Mouse (Mus musculus) spleen, postnatal 14 days (tissue): Measurements from ENCODE around the gene Lrrc8c.

Experiments used
- DNase-seq, 2 experiments: peaks; one replicate each; pipeline ENCODE4 v3.0.0; 2021 to 2022; ENCODE audit warnings: low spot score in 2 of 2

Gene Lrrc8c

GRCm38 (mm10) chr5:105501136-105501535 is 18.1 kb upstream of the Lrrc8c start:
- DNase-seq, result no peak

DNA sequence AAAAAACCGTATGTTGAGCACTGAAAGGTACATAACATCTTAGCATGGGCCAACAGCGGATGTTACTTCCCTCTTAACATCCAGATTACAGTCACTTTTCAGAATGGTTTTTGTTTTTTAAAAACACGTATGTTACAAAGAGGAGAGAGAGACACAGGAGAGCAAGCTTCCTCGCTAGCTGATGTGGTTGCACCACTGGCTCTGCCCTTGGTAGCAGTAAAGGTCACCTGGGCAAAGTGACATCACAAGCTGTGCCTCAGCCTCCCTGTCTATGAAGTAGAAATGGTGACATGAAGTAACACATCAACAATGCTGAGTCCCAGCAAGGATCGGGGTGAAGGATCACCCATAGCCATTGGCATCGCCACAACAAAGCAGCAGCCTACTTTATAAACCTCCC is 10.4 kb upstream of the Lrrc8c start:
- DNase-seq, result no peak

GRCm38 (mm10) chr5:105512297-105512696 is 6.9 kb upstream of the Lrrc8c start:
- no peak for DNase-seq

DNA sequence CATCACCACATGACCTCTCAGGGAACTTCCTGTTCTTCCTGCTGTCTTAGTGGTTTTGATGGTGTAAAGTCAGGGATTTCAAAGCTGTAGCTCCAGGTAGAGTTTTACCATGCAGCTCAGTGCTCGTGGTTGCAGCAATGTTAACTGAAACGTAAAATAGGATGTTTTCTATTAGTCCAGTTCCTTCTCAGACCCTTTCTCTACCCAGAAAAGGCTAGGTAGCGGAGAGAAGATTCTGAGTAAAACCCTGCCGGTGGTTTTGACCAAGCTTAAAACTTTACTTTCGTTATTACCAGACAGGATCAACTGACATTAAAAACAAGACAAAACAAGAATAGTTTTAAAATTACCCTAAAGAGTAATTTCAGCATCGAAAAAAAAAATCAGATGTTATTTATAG is 3.7 kb upstream of the Lrrc8c start:
- no peak for DNase-seq

GRCm38 (mm10) chr5:105516290-105516689 is 2.9 kb upstream of the Lrrc8c start:
- no peak for DNase-seq

- DNase-seq, result no peak
Measured at GRCm38 (mm10) chr5:105517992-105518625, 1.1 kb upstream of the Lrrc8c start.

- peak in 1 of 2 experiments; percentile 26 for DNase-seq
Measured at GRCm38 (mm10) chr5:105518626-105519095, 527 bp upstream of the Lrrc8c start.

GRCm38 (mm10) chr5:105519976-105520300 is 750 bp downstream of the Lrrc8c start:
- no peak for DNase-seq

GRCm38 (mm10) chr5:105520442-105520965 is 1.3 kb downstream of the Lrrc8c start:
- DNase-seq, result no peak

DNA sequence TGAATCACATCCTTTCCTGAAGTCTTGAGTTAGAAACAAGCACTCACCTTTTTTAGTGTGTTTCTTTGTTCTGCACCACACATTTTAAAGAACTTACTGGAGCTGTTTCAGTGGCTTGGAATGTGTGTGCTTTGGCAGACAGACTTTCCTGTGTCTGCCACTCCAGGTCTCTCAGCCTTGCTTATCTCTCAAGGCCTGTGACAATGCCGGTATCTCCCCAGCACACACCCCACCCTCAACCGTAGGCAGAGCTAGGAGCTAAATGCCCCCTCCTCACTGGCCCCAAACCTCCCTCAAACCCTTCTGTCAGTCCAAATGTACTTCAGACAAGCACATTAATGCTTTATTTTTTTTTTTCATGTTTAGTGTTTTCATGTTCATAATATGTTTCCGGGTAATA is 4.3 kb downstream of the Lrrc8c start:
- DNase-seq, result no peak

DNA sequence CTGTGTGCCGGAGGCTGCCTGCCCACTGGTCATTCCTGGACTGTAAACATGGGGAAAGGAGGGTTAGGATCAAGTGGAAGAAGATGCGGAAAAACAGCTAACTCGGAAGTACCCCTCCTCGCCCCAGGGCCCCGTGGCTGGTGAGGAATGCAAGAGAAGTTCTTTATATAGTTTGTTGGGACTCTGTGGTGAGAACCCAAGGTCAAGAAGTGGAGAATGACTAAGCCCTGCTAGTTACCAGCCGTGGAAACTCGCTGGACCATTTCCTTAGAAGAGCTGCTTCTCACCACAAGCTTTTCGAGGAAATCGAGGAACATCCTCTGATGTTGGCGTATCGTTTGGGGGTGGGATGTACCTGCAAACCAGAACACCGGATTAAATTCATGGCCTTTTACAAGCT is 5.8 kb downstream of the Lrrc8c start:
- no peak for DNase-seq

GRCm38 (mm10) chr5:105526107-105526645 is 7.0 kb downstream of the Lrrc8c start:
- no peak for DNase-seq

DNA sequence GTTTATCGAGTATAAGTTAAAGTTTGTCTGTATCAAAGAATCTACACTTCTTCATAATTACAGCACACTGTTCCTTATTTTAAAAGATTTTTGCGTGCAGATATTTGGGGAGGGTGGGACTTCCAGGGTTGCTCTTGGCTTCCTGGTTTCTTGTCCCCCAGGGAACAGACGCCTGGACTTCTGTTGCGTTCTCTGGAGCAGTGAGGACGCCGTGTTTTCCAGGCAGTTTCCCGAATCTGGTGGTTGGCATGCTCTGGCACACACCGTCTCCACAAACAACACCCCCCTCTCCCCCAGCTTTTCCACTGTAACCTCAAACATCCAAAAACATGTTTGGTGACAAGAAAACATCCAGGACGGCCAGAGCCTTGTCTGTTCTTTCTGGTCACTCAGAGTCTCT is 7.6 kb downstream of the Lrrc8c start:
- no peak for DNase-seq

GRCm38 (mm10) chr5:105527477-105528331 is 8.5 kb downstream of the Lrrc8c start:
- DNase-seq, result no peak

- no peak for DNase-seq
Measured at GRCm38 (mm10) chr5:105530576-105530975, 11.4 kb downstream of the Lrrc8c start.

DNA sequence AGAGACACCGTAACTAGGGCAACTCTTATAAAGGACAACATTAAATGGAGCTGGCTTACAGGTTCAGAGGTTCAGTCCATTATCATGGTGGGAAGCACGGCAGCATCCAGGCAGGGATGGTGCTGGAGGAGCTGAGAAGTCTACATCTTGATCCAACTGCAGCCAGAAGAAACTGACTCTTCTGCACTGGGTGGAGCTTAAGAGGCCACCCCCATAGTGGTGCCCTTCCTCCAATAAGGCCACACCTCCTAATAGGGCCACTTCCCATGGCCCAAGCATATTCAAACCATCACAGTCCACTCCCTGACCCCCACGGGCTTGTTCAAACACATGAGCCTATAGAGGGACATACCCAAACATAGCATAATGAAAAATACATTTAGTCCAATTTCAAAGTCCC is 16.0 kb downstream of the Lrrc8c start:
- no peak for DNase-seq

GRCm38 (mm10) chr5:105536172-105536571 is 17.0 kb downstream of the Lrrc8c start:
- DNase-seq, result no peak

DNA sequence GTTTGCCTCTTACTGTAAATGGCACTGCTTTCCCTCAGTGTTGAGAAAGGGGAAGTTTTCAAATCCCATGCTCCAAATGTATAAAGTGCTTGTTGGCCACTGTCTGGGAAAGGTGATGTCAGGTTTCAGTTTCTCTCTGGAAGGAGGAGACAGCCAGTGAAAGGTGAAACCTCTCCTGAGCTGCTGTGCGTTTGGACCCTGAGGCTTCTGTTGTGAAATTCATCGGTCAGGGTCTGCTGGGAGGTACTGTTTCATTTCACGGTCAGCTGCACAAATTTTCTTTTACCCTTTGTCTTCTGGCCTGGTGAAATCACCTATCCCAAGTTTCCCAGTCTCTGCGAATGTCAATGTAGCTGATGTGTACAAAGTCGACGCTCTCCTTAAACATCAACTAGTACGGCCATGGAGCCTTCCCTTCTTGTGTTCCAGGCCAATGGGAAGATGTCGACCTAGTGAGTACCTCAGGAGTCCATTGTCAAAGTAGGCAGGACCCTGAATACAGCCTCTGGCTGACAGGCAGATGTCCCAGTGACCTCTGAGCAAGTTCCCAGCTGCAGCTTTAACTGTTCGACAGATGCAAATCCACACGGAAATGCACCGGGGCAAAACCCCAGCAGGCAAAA is 18.0 kb downstream of the Lrrc8c start:
- DNase-seq, result no peak

DNA sequence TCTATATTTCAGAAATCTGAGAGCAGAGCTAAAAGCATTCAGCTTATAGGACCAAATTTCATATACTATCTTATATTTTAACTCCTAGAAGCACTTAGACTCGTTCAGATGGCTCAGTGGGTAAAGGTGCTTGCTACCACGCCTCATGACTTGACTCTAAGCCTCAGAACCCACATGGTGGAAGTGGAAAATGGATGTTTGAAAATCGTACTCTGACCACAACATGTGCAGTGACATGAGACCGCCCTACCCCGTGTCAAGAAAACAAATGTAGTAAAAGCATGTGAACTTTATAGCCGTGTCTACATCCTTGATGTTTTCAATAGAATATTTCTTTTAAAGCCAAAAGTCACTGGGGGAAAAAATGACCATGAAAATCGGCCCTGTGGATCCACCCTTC is 21.9 kb downstream of the Lrrc8c start:
- DNase-seq, result no peak

DNA sequence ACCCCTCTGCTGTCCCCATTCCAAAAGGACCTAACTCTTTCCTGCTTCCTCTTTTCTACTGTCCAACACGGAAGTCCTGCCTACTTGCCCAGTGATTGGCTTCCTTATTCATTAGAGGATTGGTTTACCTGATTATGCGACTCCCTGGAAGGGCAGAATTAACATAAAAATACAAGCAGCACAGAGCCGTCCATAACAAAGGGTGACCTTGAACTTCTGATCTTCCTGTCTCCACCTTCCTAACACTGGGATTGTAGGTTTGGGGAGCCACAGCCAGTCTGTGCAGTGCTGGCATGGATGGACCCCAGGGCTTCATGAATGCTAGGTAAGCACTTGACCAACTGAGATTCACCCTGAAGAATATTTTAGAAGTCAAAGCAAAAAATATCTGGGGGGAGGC is 25.9 kb downstream of the Lrrc8c start:
- DNase-seq, result no peak

DNA sequence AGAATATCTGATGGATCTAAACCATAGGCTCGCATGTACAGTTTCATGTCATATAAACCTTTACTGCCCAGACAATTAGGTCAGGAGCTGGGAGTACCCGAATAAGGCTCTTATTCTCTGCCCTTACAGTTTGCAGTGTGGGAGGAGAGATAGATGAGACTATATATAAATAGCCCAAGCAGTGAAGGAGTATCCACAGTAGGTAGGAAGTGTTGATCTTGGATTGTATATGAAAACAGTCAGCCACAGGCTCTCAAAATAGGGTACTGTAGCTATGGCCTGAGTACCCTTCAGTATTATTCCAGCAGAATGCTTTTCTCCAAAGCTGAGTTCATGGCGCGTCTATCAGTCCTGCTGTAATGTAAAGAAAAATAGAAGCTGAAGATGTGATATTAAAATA is 27.9 kb downstream of the Lrrc8c start:
- DNase-seq, result no peak

DNA sequence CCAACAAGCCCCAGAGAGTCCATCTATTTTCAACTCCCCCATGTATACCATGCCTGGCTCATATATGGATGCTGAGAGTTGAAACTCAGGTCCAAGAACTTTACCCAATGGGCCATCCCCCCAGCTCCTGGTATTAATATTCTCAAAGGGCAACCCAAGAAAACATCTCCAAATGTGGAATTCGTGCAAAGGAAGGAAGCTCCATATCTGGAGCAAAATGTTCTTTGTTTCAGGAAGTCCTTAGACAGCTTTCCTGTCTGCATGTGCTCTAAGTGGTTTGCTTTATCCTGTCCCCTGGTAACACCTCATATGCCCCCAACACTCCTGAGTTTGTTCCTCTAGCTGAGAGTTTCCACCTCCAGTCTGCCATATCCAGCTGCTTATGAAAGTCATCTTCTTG is 32.6 kb downstream of the Lrrc8c start:
- no peak for DNase-seq
